Mouse (Mus musculus): Measurements from ENCODE around the gene Slc22a17.
A peak's percentile ranks its signal among the peaks of the same experiment; 100 is the strongest.

Slc22a17 gene

DNA sequence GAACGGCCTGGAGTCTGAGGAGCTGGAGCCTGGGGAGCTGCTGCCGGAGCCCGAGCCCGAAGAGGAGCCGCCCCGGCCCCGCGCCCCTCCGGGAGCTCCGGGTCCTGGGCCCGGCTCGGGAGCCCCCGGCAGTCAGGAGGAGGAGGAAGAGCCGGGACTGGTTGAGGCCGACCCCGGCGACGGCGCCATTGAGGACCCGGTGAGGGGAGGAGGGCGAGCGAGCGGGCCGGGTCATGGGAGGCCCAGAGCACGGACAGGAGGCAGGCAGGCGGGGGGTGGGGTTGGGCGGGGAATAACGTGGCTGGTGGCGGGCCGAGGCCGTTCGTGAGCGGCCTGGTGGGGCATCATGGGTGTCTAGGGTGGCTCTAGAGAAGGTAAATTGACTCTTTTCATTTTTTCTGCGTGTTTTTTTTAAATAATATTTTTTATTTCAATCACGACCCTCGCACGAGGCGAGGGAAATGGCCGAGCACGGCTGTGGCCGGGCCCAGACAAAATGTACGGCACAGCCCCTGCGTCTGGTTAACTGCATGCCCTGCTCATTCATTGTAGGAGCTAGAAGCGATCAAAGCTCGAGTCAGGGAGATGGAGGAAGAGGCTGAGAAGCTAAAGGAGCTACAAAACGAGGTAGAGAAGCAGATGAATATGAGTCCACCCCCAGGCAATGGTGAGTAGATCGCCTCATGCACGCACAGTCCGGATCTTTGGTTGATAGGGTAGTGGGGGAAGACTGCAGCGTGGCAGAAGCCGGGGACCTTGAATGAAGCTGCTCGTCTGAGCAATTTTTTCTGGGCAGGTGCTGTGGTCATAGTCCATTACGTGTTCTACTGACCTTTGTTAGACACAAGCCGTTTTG is 18.4 kb downstream of the Slc22a17 start:
- DNase-seq (ENCODE audit: low spot score), result no peak

DNA sequence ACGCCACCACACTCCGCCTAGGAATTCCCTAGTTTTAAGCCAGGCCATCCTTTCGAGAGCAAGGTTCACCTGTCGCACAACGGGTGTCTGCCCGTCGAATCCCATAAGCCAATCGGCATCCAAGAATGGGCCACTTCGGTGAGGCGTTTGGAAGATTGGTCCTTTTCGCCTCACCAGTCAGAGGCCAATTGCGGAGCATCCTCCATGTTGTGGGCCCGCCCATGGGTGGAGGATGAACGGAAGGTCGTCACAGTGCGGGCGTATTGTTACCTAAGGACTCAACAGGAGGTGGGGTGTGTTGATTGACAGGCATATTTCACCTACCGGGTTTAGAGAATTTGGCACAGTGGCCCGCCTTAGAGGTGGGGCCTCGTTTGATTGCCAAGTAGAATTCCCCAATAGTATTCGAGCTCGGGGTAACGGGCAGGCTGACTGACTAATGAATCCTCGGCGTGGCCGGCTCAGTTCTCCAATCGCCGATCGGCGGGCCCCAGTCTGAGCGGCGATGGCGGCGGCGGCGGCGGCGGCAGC is 19.2 kb downstream of the Slc22a17 start:
- peak; percentile 99 for DNase-seq (ENCODE audit: low spot score)

DNA sequence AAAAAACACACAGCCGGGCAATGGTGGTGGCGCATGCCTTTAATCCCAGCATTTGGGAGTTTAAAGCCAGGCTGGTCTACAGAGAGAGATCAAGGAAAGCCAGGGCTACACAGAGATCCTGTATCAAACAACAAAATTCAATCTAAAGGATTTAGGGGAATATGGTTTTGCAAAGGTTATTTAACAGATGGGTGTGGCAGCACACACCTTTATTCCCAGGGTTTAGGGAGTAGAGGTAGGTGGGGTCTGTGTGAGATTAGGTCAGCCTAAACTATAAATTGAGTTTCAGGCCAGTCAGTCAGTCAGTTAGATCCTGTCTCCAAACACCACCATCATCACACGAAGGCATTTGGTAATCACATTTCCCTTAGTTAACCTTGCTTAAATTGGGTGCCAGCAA is 20.7 kb downstream of the Slc22a17 start, which contains the start of gene Pabpn1:
Pabpn1 (plus strand) TSS at position 301 of the 400 bp plus-strand sequence.
- no peak for DNase-seq (ENCODE audit: low spot score)

DNA sequence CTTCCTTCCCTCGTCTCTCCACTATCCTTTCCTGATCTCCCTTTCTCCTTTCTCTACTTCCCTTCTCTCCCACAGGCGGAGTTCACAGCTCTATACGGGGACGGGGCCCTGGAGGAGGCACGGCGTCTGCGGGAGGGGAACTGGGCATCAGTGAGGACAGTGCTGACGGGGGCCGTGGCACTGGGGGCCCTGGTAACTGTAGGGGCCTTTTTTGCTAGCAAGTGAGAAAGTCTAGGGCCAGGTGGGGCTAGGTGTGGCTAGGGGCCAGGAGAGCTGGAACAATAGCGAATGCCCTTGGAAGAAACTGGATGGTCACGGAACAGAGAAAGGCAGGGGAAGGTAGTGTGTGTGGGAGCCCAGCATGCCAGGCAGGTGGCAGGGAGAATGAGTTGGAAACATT is 27.6 kb downstream of the Slc22a17 start:
- no peak for DNase-seq (ENCODE audit: low spot score)

DNA sequence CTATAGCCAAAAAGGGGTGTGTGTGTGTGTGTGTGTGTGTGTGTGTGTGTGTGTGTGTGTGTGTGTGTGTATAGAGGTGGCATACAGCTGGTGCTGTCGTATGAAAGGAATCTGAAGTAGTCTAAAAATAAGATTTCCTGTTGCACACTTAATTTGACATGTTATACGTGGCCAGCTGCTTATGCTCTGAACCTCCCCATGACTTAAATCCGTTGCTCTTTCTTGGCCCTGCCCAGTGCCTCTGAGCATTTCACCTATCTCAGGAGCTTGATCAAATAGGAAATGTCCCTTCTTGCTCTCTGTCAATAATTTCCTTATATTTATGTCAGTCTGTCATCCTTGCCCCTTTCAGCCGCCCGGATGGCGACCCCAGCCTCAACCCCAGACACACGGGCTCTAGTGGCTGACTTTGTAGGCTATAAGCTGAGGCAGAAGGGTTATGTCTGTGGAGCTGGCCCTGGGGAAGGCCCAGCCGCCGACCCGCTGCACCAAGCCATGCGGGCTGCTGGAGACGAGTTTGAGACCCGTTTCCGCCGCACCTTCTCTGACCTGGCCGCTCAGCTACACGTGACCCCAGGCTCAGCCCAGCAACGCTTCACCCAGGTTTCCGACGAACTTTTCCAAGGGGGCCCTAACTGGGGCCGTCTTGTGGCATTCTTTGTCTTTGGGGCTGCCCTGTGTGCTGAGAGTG is 28.8 kb downstream of the Slc22a17 start:
- DNase-seq (ENCODE audit: low spot score), result no peak

DNA sequence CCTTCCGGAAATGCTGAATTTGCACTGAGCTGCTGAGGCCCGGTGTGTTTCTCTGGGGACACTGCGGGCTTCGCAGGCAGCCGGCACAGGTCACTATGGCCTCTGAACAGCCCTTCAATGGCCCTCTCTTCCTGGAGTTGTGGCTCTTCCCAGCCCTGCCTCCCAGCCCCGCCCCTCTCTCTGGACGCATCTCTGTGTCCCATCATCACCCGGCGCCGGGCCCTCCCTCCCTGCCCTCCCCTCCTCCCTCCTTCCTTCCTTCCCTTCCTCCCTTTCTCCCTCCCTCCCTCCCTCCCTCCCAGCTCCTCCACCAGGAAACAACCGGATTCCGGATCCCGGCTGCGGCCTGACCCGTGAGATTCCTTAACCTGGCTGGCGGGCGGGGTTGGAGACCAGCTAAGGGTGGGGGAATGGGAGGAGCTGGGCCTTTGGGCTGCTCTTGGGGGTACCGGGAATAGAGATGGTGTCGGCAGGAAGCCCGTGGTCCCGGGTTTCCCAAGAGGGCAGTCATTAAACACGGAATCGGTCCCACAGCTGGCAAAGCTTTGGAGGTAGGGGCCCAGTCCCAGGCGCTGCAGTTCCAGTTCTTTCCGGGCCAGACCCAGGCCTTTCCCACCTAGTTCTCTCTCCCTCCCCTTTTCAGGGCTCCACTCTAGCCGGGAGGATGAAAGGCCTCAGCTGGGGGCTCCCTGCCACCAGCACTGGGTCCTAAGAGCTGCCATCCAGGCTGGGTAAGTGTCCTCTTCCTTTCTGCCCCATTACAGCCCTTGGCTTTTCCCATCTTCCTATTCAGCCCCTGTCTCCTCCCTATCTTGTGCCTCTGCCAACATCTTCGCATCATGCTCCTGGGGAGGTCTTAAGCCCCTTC is 29.5 kb downstream of the Slc22a17 start, which contains the start of the genes Bcl2l2 and Gm20521:
Bcl2l2 (plus strand) TSS at position 224 of the 868 bp plus-strand sequence.
Gm20521 (plus strand) TSS at position 288 of the 868 bp plus-strand sequence.
- no peak for DNase-seq (ENCODE audit: low spot score)

DNA sequence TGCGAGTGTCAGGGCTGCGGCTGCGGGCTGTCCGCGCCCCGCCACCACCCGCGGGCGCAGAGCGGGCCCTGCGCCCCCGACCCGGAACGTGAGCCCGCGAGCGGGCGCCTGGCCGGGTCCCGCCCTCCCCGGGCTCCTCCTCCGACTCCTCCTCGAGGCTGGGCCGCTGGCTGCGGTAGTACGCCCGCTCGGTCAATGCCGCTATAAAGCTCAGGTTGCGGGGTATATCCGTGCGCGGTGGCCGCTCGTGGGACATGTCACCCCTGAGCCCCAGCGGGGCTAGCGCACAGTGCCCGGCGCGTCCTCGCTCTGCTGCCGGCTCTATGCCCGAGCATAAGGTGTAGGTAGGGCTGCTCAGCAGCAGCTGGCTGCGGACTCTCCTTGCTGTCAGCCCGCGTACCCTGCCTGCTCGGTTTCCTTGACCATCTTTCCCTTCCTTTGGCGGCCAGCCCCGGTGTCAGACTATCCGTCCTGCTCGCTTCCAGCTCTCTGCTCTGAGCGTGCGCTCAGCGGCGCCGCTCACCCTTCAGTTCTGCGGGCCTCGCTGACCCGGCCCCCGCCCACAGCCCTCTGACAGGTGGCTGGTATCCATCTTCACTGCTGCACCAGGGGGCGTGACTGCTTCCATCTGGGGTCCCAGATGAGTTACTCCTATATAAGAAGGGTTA is 35.8 kb downstream of the Slc22a17 start, which contains the start of gene Ppp1r3e:
Ppp1r3e (minus strand) TSS at position 503 of the 668 bp plus-strand sequence.
- DNase-seq (ENCODE audit: low spot score), result no peak

DNA sequence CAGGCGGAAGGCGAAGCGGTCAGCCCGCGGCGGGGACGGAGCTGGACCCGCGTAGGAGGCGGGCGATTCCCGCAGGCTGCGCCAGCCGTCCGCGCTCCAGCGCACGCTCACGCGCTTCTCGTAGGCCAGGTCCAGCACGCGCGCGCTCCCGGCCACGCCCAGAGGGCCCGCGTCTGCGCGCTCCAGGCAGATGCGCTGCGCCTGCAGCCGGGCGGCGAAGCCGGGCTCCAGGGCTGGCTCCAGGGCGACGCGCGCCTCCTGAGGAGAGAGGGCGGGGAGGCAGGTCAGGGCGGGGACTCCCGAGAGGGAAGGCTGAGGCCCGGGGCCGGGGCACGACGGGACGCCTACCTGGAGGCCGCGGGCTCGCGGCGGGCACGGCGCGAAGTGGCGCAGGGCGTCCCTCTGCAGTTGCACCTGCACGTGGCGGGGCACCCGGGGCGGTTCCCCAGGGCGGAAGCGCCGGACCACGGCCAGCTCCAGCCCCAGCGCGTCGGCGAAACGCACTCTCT is 36.3 kb downstream of the Slc22a17 start:
- DNase-seq (ENCODE audit: low spot score), result no peak

DNA sequence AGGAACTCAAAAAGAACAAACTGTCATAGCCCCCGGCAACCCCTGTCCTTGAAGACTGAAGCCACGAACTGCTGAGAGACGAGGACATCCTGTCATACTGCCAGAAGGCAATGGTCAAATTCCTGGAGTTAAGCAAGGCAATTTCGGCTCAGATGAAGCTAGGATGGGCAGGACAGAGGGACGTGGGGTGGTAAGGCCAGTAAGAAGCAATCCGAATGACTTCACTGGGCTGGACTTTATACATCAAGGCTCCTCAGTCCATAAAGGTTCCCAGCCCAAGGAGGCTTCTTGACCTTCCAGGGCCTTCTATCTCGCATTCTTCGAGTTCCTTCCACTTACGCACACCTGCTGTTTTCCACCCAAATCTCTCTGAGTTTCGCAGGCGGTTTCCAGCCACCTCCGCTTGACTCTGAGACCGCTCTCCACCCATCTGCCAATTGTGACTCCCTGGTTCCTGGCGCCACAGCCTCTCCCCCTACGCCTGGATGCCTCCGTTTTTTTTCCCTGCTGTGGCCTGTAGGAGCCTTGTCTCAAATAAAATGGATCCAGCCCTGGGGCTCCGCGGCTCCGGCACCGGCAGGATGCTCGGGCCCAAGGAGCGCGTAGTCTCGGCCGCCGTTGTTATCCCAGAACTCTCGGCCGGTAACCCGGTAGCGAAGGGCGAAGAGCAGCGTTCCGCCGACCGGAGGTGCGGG is 36.9 kb downstream of the Slc22a17 start:
- no peak for DNase-seq (ENCODE audit: low spot score)

DNA sequence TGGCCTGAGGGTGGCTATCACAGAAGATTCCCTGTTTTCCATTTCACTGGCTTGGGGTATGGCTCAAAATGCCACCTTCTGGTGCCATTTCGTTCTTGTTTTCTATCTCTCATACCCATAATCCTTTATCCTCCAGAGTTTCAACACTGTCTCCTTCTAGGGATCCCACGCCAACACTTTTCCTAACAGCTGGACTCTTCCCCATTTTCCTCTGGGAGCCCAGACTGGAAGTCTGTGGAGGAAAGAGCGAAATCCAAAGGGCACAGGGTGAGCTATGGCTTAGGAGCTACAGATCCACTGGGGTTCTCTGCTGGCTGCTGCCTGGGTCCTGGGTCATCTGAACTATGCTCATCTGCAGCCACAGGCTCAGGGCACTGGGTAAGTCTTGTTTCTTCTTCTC is 38.8 kb downstream of the Slc22a17 start:
- no peak for DNase-seq (ENCODE audit: low spot score)

DNA sequence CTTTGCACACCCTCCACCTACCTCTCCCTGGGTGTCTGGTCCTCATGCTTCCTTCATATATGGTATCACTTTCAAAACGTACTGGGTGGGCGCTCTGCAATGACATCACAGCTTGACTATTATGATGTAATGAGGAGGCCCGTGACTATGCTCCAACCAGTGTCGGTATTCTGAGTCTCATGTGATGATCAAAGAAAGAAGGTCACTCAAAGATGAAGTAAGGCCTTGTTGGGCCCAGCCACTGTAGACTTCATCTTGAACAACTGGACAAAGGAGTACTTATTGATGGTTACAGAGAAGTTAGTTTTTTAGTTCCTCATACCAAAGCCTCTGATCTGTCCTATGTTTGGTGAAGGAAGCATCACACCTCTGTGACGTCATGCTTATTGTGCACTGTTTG is 42.1 kb downstream of the Slc22a17 start, which contains the start of gene Homez:
Homez (minus strand) TSS at position 101 of the 400 bp plus-strand sequence.
- no peak for DNase-seq (ENCODE audit: low spot score)

DNA sequence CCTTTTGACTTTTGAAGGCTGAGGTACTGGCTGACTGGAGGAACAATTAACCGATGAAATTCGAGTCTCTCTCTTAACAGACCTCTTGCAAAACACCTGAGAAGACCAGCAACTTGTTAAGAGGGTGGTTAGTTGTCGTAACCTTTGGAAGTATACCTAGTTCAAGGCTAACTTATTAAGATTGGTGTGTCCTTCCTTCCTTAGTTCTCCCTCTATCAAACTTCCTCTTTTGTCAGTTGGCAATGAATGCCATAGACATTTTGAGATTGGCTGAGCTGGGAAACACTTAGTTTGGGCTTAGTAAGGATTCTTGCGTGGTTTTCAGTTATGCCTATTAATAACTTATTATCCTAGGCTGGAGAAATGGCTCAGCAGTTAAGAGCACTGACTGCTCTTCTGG is 44.9 kb downstream of the Slc22a17 start:
- no peak for DNase-seq (ENCODE audit: low spot score)

DNA sequence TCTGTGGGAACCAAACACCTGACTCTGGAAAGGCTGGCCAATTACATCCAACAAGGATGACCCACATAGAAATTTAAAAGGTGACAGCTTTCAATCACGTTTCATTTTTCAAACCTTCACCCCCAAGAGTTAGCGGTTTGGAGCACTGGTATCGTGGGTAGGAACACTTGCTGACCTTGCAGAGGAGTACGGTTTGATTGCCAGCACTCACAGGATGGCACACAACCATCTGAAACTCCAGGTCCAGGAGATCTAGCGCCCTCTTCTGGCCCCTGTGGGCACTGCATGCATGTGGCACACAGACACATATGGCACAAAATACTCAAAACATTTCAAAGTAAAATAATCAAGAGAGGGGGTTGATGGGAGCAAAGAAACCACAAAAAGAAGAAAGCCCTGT is 46.0 kb downstream of the Slc22a17 start:
- no peak for DNase-seq (ENCODE audit: low spot score)

DNA sequence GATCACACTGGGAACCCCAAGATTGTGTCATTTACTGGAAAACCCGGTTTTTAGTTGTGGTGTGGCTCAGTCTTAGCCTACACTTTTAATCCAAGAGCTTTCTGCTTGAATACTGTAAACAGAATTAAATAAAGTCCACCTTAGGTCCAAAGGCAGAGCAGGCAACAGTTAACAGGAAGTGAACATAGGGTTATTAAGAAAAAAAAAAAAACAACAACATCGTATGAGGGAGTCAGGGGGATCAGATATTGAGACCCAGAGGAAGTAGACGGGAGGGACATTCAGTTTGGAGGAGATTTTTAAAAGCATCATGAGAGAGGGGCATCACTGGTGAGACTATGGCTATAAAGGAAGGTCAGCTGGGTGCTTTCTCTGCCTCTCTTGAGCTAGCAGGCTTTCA is 46.7 kb downstream of the Slc22a17 start:
- no peak for DNase-seq (ENCODE audit: low spot score)

DNA sequence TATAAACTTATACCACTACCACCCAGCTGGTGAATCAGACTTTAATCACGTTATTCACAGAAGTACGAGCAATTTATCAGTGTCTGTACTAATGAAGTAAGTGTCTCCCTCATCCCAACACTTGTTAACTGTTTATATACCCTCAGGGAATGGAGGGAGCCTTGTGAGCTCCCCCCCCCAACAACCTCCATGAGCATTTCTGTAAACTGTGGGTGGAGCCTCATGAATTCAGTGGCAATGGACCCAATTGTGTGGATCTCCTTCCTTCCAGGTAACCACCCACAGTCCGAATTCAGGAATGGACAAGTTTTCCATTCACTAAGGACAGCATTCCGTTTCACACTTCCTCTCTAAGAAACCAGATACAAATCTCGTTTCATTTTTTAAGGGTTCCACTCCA is 47.3 kb downstream of the Slc22a17 start:
- DNase-seq (ENCODE audit: low spot score), result no peak

DNA sequence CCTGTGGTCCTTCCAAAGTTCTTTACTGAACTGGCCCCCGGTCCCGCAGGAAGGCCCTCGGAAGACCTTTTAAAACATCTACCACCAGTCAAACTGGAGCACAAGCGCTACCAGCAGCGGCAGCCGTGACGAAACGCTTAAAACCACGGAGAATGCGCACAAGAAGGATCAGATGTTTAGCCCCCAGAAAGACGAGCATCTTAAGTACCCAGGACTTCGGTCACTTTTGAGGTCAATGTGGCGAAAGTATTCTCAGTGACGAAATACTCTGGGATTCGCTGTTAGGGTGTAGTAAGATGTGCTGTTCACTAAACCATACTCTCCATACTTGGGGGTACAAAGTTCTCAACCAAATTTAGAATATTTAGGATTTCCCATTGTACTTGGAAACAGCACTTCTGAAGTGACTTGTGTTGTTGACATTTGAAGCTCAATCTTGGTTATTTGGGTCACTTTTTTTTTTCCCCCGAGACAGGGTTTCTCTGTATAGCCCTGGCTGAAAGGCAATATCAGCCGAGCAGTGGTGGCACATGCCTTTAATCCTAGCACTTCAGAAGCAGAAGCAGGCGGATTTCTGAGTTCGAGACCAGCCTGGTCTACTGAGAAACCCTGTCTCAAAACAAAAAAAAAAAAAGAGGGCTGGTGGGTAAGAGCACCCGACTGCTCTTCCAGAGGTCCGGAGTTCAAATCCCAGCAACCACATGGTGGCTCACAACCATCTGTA is 48.5 kb downstream of the Slc22a17 start:
- no peak for DNase-seq (ENCODE audit: low spot score)

DNA sequence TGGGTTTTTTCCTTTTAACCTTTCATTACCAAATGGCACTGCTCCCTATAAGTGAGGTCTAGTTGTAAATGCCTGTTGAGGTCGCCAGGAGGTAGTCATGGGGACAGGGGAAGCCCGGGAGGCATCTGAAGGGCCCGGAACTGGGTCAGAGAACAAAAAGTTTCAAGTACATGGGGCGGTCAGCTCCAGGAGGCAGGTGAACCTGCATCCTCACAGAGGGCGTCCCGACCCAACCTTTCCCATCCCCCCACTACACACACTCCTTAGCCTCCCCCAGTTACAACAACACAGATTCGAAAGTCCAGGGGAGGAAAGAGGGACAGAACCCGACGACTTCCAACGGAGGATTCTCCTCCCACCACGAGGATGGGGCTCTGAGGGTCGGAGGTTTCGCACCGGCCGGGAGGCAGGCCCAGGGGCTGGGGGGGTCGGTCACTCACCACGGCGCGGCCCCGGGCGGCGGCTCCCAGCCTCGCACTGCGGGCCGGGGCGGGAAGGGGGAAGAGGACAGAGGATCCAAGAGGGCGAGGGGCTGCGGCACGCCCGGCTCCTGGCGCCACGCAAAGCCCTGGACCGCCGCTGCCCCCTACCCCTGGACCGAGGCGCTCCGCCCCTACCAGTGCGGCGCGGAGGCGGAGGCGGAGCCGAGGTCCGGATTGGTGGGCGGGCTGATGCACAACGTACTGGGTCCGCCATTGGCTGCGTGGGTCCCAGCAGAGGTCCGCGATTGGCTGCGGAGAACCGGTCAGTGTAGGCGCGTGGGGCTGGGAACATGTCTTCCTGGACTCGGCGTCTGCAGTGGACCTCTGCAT is 49.2 kb downstream of the Slc22a17 start:
- DNase-seq (ENCODE audit: low spot score), result peak; percentile 69

DNA sequence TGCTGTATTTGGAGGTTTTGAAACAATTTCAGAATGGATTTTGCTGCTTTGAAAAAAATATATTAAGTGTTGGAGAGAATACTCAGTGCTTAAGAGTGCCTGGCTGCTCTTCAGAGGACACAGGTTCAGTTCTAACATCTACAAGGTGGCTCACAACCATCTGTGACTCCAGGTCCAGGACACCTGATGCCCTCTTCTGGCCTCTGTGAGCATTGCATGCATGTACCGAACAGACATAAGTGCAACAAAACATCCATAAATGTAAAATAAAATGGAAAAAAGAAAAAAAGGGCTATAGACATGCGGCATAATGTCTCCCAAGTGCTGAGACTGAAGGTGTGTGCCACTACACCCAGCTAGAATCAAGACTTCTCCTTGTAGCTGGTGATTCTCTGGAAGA is 52.4 kb downstream of the Slc22a17 start:
- peak; percentile 55 for DNase-seq (ENCODE audit: low spot score)

DNA sequence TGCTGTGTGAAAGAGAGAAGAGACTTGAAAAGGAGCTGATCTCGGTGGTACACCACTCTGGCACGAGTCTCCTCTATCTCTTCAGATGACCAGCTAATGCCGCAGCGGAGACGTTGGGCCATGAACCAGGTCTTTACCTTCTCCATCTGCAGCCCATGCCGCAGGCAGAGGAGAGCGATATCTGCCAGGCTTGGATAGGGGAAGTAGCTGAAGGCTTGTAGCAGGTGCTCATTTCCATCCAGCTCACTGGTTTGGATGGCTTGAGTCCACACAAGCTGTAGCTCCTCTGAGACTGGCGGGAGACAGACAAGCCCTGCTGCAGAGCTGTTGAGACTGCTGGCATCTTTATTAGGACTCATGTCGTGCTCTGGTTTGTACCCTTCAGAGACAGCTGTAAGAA is 55.0 kb downstream of the Slc22a17 start:
- DNase-seq (ENCODE audit: low spot score), result no peak

Measured in layer of hippocampus, adult 9-10 months (tissue).